Comparison of ENCODE assay signal across 21 mouse cellular contexts in genomic region chr10:108405931-108406330, GRCm38 (mm10).
DNase-seq lines count a peak whose midpoint lies in the region; ATAC-seq lines count a peak whose summit lies in the region.
"Had no signal": no experiment of that assay in that cellular context is flagged by ENCODE, and none has a peak within 500 bp of the region (broad histone marks: within the 10 kb centered on the region; RNA-seq: fewer than 3 reads in every experiment).

No protein-coding gene starts in this region.

- WGBS in heart, embryonic 10.5 days, result 34% methylated on average over 7 of the region's 7 CpGs
- WGBS in kidney, embryonic 15.5 days, result 28% methylated on average over 7 of the region's 7 CpGs
- WGBS in midbrain, embryonic 11.5 days, result 75% methylated on average over 7 of the region's 7 CpGs
- WGBS in midbrain, embryonic 15.5 days, result 73% methylated on average over 7 of the region's 7 CpGs

- no peak overlapping the region for H3K9ac ChIP-seq in kidney, embryonic 15.5 days
- no peak overlapping the region for H3K9ac ChIP-seq in midbrain, embryonic 11.5 days (ENCODE audit: low read length)
- no peak overlapping the region for H3K9ac ChIP-seq in midbrain, embryonic 15.5 days
- H3K9ac ChIP-seq: forebrain, embryonic 12.5 days; hindbrain, embryonic 14.5 days; limb, embryonic 13.5 days; midbrain, embryonic 12.5 days had no signal

- no peak for DNase-seq in heart, embryonic 10.5 days (ENCODE audit: low spot score)
- DNase-seq in heart, adult 18-20 months, result no peak
- no peak for DNase-seq in kidney, adult 11 months
- peak; percentile 60 for DNase-seq in midbrain, embryonic 11.5 days (ENCODE audit: low spot score, missing footprints)
- DNase-seq in yolk sac, embryonic 10.5 days (ENCODE audit: low spot score), result peak; percentile 71
- DNase-seq in thymus, adult 18-20 months, result no peak
- DNase-seq: adrenal gland, adult 2 months; cerebellum, postnatal 14 days; gastrocnemius, postnatal 25 days; kidney, postnatal 10 days; layer of hippocampus, adult 9-11 months; retina, postnatal 1 day had no signal

- H3K27ac ChIP-seq in heart, embryonic 10.5 days, result peak overlapping the region; percentile 69
- peak overlapping the region; percentile 76 for H3K27ac ChIP-seq in kidney, embryonic 15.5 days
- H3K27ac ChIP-seq in midbrain, embryonic 11.5 days (ENCODE audit: low read depth, low read length), result no peak overlapping the region
- no peak overlapping the region for H3K27ac ChIP-seq in midbrain, embryonic 15.5 days
- H3K27ac ChIP-seq: forebrain, embryonic 12.5 days; hindbrain, embryonic 14.5 days; limb, embryonic 13.5 days; macrophage; midbrain, embryonic 12.5 days had no signal

- no peaks in the 10 kb centered on the region for H3K9me3 ChIP-seq in heart, embryonic 10.5 days
- H3K9me3 ChIP-seq in kidney, embryonic 15.5 days (replicated peaks), result no peaks in the 10 kb centered on the region
- H3K9me3 ChIP-seq in midbrain, embryonic 11.5 days (ENCODE audit: control insufficient read depth, low read length), result no peaks in the 10 kb centered on the region
- no peaks in the 10 kb centered on the region for H3K9me3 ChIP-seq in midbrain, embryonic 15.5 days
- H3K9me3 ChIP-seq: forebrain, embryonic 12.5 days; limb, embryonic 13.5 days; midbrain, embryonic 12.5 days had no signal

- H3K36me3 ChIP-seq in heart, embryonic 10.5 days, result no peaks in the 10 kb centered on the region; the same call in 1 of the 2 replicates
- H3K36me3 ChIP-seq in kidney, embryonic 15.5 days, result peaks cover 8% of the 10 kb centered on the region; the same call in 1 of the 2 replicates
- H3K36me3 ChIP-seq in midbrain, embryonic 11.5 days (ENCODE audit: control insufficient read depth, insufficient read depth, low read length), result no peaks in the 10 kb centered on the region
- no peaks in the 10 kb centered on the region for H3K36me3 ChIP-seq in midbrain, embryonic 15.5 days (replicated peaks)
- H3K36me3 ChIP-seq: forebrain, embryonic 12.5 days; limb, embryonic 13.5 days; midbrain, embryonic 12.5 days had no signal

- H3K4me2 ChIP-seq in kidney, embryonic 15.5 days, result no peak overlapping the region
- no peak overlapping the region for H3K4me2 ChIP-seq in midbrain, embryonic 11.5 days
- H3K4me2 ChIP-seq in midbrain, embryonic 15.5 days, result no peak overlapping the region
- H3K4me2 ChIP-seq: forebrain, embryonic 12.5 days; hindbrain, embryonic 14.5 days; limb, embryonic 13.5 days; midbrain, embryonic 12.5 days had no signal

- H3K4me3 ChIP-seq in heart, embryonic 10.5 days, result no peak overlapping the region
- no peak overlapping the region for H3K4me3 ChIP-seq in kidney, embryonic 15.5 days (replicated peaks)
- no peak overlapping the region for H3K4me3 ChIP-seq in midbrain, embryonic 11.5 days (ENCODE audit: low read depth, low read length)
- no peak overlapping the region for H3K4me3 ChIP-seq in midbrain, embryonic 15.5 days
- H3K4me3 ChIP-seq: forebrain, embryonic 12.5 days; limb, embryonic 13.5 days; midbrain, embryonic 12.5 days; myocyte had no signal

- H3K27me3 ChIP-seq in heart, embryonic 10.5 days (ENCODE audit: insufficient read depth, poor library complexity, severe bottlenecking), result no peaks in the 10 kb centered on the region
- H3K27me3 ChIP-seq in kidney, embryonic 15.5 days, result no peaks in the 10 kb centered on the region
- no peaks in the 10 kb centered on the region for H3K27me3 ChIP-seq in midbrain, embryonic 11.5 days (ENCODE audit: control insufficient read depth, insufficient read depth, low read length)
- H3K27me3 ChIP-seq in midbrain, embryonic 15.5 days (replicated peaks), result no peaks in the 10 kb centered on the region
- H3K27me3 ChIP-seq: CH12.LX; forebrain, embryonic 12.5 days; limb, embryonic 13.5 days; midbrain, embryonic 12.5 days had no signal

- peaks cover 65% of the 10 kb centered on the region for H3K4me1 ChIP-seq in heart, embryonic 10.5 days
- H3K4me1 ChIP-seq in kidney, embryonic 15.5 days, result peaks cover 43% of the 10 kb centered on the region
- no peaks in the 10 kb centered on the region for H3K4me1 ChIP-seq in midbrain, embryonic 11.5 days (ENCODE audit: control insufficient read depth, insufficient read depth, low read length)
- no peaks in the 10 kb centered on the region for H3K4me1 ChIP-seq in midbrain, embryonic 15.5 days
- H3K4me1 ChIP-seq: forebrain, embryonic 12.5 days; midbrain, embryonic 12.5 days had no signal

- ATAC-seq in kidney, embryonic 15.5 days (replicated peaks; ENCODE audit: low FRiP score), result no peak
- ATAC-seq in midbrain, embryonic 11.5 days (ENCODE audit: low FRiP score), result no peak
- no peak for ATAC-seq in midbrain, embryonic 15.5 days (replicated peaks)

Comparison
In these comparisons a context has a peak if more than half of its experiments do, and no peak if none do; other contexts are left out.
1. DNase-seq: peak in midbrain, embryonic 11.5 days (single experiment) and yolk sac, embryonic 10.5 days (single experiment); none in heart, embryonic 10.5 days (single experiment), heart, adult 18-20 months (0 of 2), kidney, adult 11 months (single experiment) and thymus, adult 18-20 months (0 of 2).
2. H3K27ac ChIP-seq: peak in heart, embryonic 10.5 days (single experiment) and kidney, embryonic 15.5 days (single experiment); none in midbrain, embryonic 11.5 days (single experiment) and midbrain, embryonic 15.5 days (single experiment).